Mouse (Mus musculus): ENCODE data around the gene Gm10153. TPM values are rescaled to one million over a fixed set of nuclear protein-coding genes. Genes with fewer than 3 reads are reported as not detected.
"Not testable (repeated sequence)": the region's sequence is repeated elsewhere in the genome, so short reads cannot be mapped to it uniquely, and the experiment has no call there.

The Gm10153 gene
- not detected in 2 replicates for polyA plus RNA-seq (2015; fragmentation: Nextera tagmentation; extraction: Ambion mirVana)

DNA sequence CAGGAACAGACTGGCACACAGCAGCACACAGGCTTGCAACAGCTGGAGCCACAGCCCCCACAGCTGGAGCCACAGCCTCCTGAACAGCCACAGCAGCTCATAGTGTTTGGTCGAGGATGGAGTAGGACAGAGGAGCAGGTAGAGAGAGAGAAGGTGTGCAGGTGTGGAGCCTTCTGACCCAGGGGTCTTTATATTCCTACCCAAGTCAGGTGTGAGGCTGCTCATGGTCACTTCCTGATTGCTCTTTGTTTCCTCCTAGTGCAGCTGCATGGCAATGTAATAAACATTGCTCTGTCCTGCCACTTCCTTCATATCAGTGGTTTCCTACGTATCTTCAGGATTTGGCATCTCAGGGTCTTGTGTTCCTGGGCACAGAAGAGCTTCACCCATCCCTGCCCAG lies at the start of gene Gm10153:
Gene Gm10153 (minus strand): TSS at position 101 of the 400 bp plus-strand sequence.
- no peaks in the 10 kb centered on the region for H3K4me1 ChIP-seq (replicated peaks; ENCODE audit: control insufficient read depth, insufficient read depth)
- no peak within 1 kb of the TSS for H3K9ac ChIP-seq (ENCODE audit: low read length)
- WGBS, result 38% methylated on average over 2 of the region's 2 CpGs
- DNase-seq (ENCODE audit: low spot score) (no peak), ATAC-seq (ENCODE audit: low FRiP score, low TSS enrichment) (no peak)
- H3K27ac ChIP-seq (replicated peaks), result no peak within 1 kb of the TSS
- TF ChIP-seq EP300 (optimal IDR thresholded peaks at IDR 0.05) (no peak), CTCF (IDR thresholded peaks at IDR 0.05; ENCODE audit: low read depth) (no peak)
- no peak within 1 kb of the TSS for H3K4me2 ChIP-seq (replicated peaks; ENCODE audit: low read depth)
- no peaks in the 10 kb centered on the region for H3K27me3 ChIP-seq (ENCODE audit: control insufficient read depth, insufficient read depth, low read length)
- no peak within 1 kb of the TSS for H3K4me3 ChIP-seq (ENCODE audit: low read depth, low read length)
- no peaks in the 10 kb centered on the region for H3K9me3 ChIP-seq (ENCODE audit: control insufficient read depth, low read length)
- no peaks in the 10 kb centered on the region for H3K36me3 ChIP-seq (ENCODE audit: control insufficient read depth, insufficient read depth, low read length)

DNA sequence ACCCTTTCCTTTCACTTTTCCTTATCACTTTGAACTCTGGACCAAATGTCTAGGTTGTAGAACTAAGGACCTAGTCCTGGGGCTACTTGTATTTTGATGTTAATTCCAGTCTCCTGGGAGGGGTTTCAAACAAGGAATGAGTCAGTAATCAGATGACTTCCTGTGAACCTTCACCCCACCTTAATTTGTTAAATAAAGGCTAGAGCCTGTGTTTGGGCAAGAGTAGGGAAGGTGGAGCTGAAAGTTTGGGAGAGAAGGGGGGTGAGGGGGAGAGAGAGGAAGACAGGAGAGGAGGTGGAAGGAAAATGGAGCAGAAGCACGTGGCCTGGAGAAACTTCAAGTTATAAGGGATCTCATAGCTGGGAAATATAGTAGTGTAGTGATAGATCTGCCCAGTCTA lies 41.4 kb upstream of the Gm10153 start:
- DNase-seq (ENCODE audit: low spot score) (no peak), ATAC-seq (ENCODE audit: low FRiP score, low TSS enrichment) (no peak)
- Histone ChIP-seq H3K4me1 (replicated peaks; ENCODE audit: control insufficient read depth, insufficient read depth) (no peaks in the 10 kb centered on the region), H3K4me3 (ENCODE audit: low read depth, low read length) (no peak overlapping the region), H3K9me3 (ENCODE audit: control insufficient read depth, low read length) (0 out of 2 replicates have a peak, but pooled peaks cover 3% of the 10 kb centered on the region), H3K9ac (ENCODE audit: low read length) (no peak overlapping the region), H3K4me2 (replicated peaks; ENCODE audit: low read depth) (no peak overlapping the region), H3K27ac (replicated peaks) (no peak overlapping the region), H3K27me3 (ENCODE audit: control insufficient read depth, insufficient read depth, low read length) (no peaks in the 10 kb centered on the region), H3K36me3 (ENCODE audit: control insufficient read depth, insufficient read depth, low read length) (no peaks in the 10 kb centered on the region)
- WGBS, result 10% methylated on average over 1 of the region's 1 CpGs
- TF ChIP-seq EP300 (optimal IDR thresholded peaks at IDR 0.05) (no peak), CTCF (IDR thresholded peaks at IDR 0.05; ENCODE audit: low read depth) (no peak)

GRCm38 (mm10) chr7:142229871-142230270 lies 39.7 kb upstream of the Gm10153 start, which contains the start of gene Krtap5-5:
Krtap5-5 (minus strand) TSS chr7:142229971.
- not testable (repeated sequence) for H3K36me3 ChIP-seq (ENCODE audit: control insufficient read depth, insufficient read depth, low read length); H3K4me2 ChIP-seq (replicated peaks; ENCODE audit: low read depth); DNase-seq (ENCODE audit: low spot score); H3K27ac ChIP-seq (replicated peaks); H3K4me1 ChIP-seq (replicated peaks; ENCODE audit: control insufficient read depth, insufficient read depth); ATAC-seq (ENCODE audit: low FRiP score, low TSS enrichment); H3K9ac ChIP-seq (ENCODE audit: low read length); H3K27me3 ChIP-seq (ENCODE audit: control insufficient read depth, insufficient read depth, low read length); H3K9me3 ChIP-seq (ENCODE audit: control insufficient read depth, low read length); H3K4me3 ChIP-seq (ENCODE audit: low read depth, low read length)
- 49% methylated on average over 3 of the region's 3 CpGs for WGBS

DNA sequence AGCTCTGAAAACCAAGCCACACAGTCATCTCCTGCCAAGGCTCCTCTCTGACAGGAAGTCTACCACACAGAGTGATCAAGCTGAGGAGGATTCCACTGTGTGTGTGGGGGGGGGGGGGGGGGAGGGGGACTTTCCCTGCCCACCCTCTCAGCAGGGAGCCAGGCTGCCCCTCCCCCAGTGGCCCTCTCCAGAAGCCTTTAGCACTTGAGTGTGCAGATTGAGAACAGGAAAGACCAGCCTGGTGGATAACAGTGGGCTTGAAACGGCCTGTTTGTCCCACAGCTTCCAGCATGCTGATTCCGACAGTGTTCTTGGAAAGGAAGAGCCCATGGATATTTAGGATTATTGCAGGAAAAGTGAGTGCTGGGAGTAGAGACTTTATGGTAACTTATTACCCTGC lies 34.3 kb upstream of the Gm10153 start:
- Histone ChIP-seq H3K9ac (ENCODE audit: low read length) (no peak overlapping the region), H3K27me3 (ENCODE audit: control insufficient read depth, insufficient read depth, low read length) (no peaks in the 10 kb centered on the region), H3K4me3 (ENCODE audit: low read depth, low read length) (no peak overlapping the region), H3K4me1 (replicated peaks; ENCODE audit: control insufficient read depth, insufficient read depth) (no peaks in the 10 kb centered on the region), H3K27ac (replicated peaks) (no peak overlapping the region), H3K4me2 (replicated peaks; ENCODE audit: low read depth) (no peak overlapping the region), H3K9me3 (ENCODE audit: control insufficient read depth, low read length) (no peaks in the 10 kb centered on the region), H3K36me3 (ENCODE audit: control insufficient read depth, insufficient read depth, low read length) (no peaks in the 10 kb centered on the region)
- no peak for TF ChIP-seq CTCF (IDR thresholded peaks at IDR 0.05; ENCODE audit: low read depth)
- no peak for TF ChIP-seq EP300 (optimal IDR thresholded peaks at IDR 0.05)
- ATAC-seq (ENCODE audit: low FRiP score, low TSS enrichment) (no peak), DNase-seq (ENCODE audit: low spot score) (no peak)
- WGBS, result 39% methylated on average over 2 of the region's 2 CpGs

DNA sequence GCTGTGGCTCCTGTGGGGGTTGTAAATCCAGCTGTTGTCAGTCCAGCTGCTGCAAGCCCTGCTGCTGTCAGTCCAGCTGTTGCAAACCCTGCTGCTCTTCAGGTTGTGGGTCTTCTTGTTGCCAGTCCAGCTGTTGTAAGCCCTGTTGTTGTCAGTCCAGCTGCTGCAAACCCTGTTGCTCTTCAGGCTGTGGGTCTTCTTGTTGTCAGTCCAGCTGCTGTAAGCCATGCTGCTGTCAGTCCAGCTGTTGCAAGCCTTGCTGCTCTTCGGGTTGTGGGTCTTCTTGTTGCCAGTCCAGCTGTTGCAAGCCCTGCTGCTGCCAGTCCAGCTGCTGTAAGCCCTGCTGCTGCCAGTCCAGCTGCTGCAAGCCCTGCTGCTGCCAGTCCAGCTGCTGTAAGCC lies 21.9 kb upstream of the Gm10153 start:
- H3K27me3 ChIP-seq (ENCODE audit: control insufficient read depth, insufficient read depth, low read length); H3K4me1 ChIP-seq (replicated peaks; ENCODE audit: control insufficient read depth, insufficient read depth); ATAC-seq (ENCODE audit: low FRiP score, low TSS enrichment); DNase-seq (ENCODE audit: low spot score); H3K4me3 ChIP-seq (ENCODE audit: low read depth, low read length); H3K9me3 ChIP-seq (ENCODE audit: control insufficient read depth, low read length); H3K27ac ChIP-seq (replicated peaks); H3K36me3 ChIP-seq (ENCODE audit: control insufficient read depth, insufficient read depth, low read length); H3K4me2 ChIP-seq (replicated peaks; ENCODE audit: low read depth); H3K9ac ChIP-seq (ENCODE audit: low read length): not testable (repeated sequence)
- 43% methylated on average over 1 of the region's 1 CpGs for WGBS

- WGBS, result 68% methylated on average over 1 of the region's 1 CpGs
- Histone ChIP-seq H3K27me3 (ENCODE audit: control insufficient read depth, insufficient read depth, low read length) (no peaks in the 10 kb centered on the region), H3K4me3 (ENCODE audit: low read depth, low read length) (no peak within 1 kb of the TSS), H3K4me1 (replicated peaks; ENCODE audit: control insufficient read depth, insufficient read depth) (no peaks in the 10 kb centered on the region), H3K36me3 (ENCODE audit: control insufficient read depth, insufficient read depth, low read length) (no peaks in the 10 kb centered on the region), H3K27ac (replicated peaks) (no peak within 1 kb of the TSS), H3K9ac (ENCODE audit: low read length) (no peak within 1 kb of the TSS), H3K4me2 (replicated peaks; ENCODE audit: low read depth) (no peak within 1 kb of the TSS), H3K9me3 (ENCODE audit: control insufficient read depth, low read length) (no peaks in the 10 kb centered on the region)
- DNase-seq (ENCODE audit: low spot score) (no peak), ATAC-seq (ENCODE audit: low FRiP score, low TSS enrichment) (no peak)
- TF ChIP-seq CTCF (IDR thresholded peaks at IDR 0.05; ENCODE audit: low read depth) (no peak), EP300 (optimal IDR thresholded peaks at IDR 0.05) (no peak)
Measured at GRCm38 (mm10) chr7:142211559-142211958, 21.4 kb upstream of the Gm10153 start, which contains the start of gene Gm7579. Gm7579 (plus strand) TSS chr7:142211859.

- WGBS, result 78% methylated on average over 5 of the region's 5 CpGs
- DNase-seq (ENCODE audit: low spot score); H3K27me3 ChIP-seq (ENCODE audit: control insufficient read depth, insufficient read depth, low read length); H3K9ac ChIP-seq (ENCODE audit: low read length); H3K4me1 ChIP-seq (replicated peaks; ENCODE audit: control insufficient read depth, insufficient read depth); H3K9me3 ChIP-seq (ENCODE audit: control insufficient read depth, low read length); H3K27ac ChIP-seq (replicated peaks); H3K4me2 ChIP-seq (replicated peaks; ENCODE audit: low read depth); ATAC-seq (ENCODE audit: low FRiP score, low TSS enrichment); H3K36me3 ChIP-seq (ENCODE audit: control insufficient read depth, insufficient read depth, low read length); H3K4me3 ChIP-seq (ENCODE audit: low read depth, low read length): not testable (repeated sequence)
Measured at GRCm38 (mm10) chr7:142206891-142207290, 16.7 kb upstream of the Gm10153 start.
